Mouse (Mus musculus): ENCODE measurements around the gene Actr1b. TPM values are rescaled to one million over a fixed set of nuclear protein-coding genes. Genes with fewer than 3 reads are reported as not detected.

Gene Actr1b
- polyA plus RNA-seq, 1 experiment from 2014 or later: 133 TPM

DNA sequence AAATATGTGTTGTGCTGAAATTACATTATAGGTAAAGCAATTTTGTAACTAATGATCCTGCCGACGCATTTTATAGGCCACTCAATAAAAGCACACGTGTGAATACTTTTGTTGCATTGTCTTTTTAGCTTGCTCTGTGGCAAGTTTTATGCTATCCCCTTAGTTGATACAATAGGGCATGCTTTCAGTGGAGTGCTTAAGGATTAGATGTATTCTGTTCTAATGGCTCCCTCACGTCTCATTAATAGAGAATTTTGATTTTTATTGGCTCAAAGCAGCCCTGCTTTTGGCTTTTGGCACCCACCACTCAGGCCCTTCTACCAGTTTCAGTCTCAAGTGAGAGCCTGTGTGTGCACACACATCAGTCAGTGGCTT, 9.8 kb upstream of the Actr1b start:
- H3K9me3 ChIP-seq: no peaks in the 10 kb centered on the region
- no peak overlapping the region for H3K27ac ChIP-seq
- H3K4me1 ChIP-seq: no peaks in the 10 kb centered on the region
- WGBS: 88% methylated on average over 4 of the region's 4 CpGs
- DNase-seq (ENCODE audit: low spot score): no peak
- no peaks in the 10 kb centered on the region for H3K27me3 ChIP-seq (ENCODE audit: insufficient read depth, poor library complexity, severe bottlenecking)
- H3K4me3 ChIP-seq: no peak overlapping the region
- no peaks in the 10 kb centered on the region for H3K36me3 ChIP-seq

DNA sequence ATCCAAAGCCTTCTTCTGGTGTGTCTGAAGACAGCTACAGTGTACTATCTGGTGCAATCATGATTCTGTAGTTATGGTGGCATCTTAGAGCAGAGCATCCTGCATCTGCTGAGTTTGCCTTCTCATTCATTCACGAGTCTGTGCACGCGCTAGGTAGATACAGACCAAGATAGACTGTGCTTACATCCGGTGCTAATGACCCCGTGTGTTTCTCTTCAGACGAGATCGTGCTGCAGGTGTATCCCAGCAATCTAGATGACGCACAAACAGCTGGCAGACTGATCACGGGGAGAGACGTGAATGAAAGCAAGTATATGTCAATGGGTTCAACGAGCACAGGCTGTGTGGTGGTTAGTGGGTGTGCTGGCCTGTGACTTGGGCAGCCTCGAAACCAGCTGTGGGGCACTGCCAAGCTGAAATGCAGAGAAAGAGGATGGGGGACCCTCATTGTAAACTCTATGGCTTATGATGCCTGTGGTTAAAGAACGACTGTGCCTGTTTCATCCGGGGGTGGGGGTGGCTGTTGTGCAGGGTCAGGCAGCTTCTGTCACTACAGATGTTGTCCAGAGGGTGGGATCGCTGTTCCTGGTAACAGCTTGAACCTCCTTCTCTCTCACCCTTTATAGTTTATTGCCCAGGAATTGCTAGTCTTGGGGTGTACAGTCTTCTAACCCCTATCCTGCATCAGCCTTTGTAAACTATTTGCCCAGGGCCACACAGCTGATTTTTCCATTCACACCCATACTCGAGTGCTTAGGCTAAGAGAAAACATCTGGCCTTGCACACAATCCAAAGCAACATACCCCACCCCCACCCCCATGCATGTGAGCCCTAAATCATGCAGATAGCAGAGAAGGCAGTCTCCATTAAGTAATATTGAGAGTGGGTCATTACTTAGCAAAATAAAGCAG, 9.2 kb upstream of the Actr1b start:
- Histone ChIP-seq H3K27me3 (ENCODE audit: insufficient read depth, poor library complexity, severe bottlenecking) (no peaks in the 10 kb centered on the region), H3K9me3 (no peaks in the 10 kb centered on the region), H3K27ac (no peak overlapping the region), H3K36me3 (no peaks in the 10 kb centered on the region), H3K4me1 (no peaks in the 10 kb centered on the region), H3K4me3 (no peak overlapping the region)
- no peak for DNase-seq (ENCODE audit: low spot score)
- WGBS: 75% methylated on average over 16 of the region's 16 CpGs

DNA sequence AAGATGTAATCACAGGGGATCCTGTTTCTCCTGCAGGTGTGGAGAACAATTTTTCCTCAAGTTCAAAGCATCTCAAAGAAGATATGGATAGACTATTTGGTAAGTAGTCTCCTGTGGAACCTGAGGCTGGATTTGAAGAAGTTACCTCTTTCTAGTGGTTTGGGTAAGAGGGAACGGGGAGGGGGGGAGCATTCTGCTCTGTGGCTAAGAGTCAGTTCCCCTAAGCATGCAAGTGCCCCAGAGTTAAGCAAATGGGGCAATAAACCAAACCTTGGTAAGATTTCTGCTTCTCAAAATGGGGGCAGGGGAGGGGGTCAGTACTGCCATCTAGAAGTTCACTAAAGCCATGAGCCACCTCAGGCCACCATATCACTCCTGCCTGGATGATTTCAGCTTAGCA, 4.6 kb upstream of the Actr1b start:
- WGBS: 77% methylated on average over 1 of the region's 1 CpGs
- Histone ChIP-seq H3K9me3 (no peaks in the 10 kb centered on the region), H3K27me3 (ENCODE audit: insufficient read depth, poor library complexity, severe bottlenecking) (no peaks in the 10 kb centered on the region), H3K4me1 (no peaks in the 10 kb centered on the region), H3K27ac (no peak overlapping the region), H3K4me3 (no peak overlapping the region), H3K36me3 (no peaks in the 10 kb centered on the region)
- no peak for DNase-seq (ENCODE audit: low spot score)

DNA sequence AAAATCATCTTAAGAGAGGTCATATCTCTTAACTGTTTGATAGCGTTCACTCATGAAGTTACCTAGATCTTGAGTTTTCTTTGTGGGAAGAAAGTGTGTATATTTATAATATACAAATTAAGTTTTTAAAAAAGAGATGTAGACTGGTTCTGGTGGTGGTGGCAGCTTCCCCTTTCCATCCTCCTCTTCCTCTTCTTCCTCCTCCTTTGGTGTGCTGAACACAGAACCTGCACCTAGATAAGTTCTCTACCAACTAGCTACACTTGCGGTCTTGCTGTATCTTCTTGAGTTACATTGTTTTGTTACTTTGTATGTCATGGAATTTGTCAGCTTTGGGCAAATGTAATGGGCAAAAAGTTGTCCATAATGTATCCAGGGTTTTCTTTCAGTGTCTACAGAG, 3.1 kb downstream of the Actr1b start:
- H3K27me3 ChIP-seq (ENCODE audit: insufficient read depth, poor library complexity, severe bottlenecking): no peaks in the 10 kb centered on the region
- WGBS: 91% methylated on average over 2 of the region's 2 CpGs

DNA sequence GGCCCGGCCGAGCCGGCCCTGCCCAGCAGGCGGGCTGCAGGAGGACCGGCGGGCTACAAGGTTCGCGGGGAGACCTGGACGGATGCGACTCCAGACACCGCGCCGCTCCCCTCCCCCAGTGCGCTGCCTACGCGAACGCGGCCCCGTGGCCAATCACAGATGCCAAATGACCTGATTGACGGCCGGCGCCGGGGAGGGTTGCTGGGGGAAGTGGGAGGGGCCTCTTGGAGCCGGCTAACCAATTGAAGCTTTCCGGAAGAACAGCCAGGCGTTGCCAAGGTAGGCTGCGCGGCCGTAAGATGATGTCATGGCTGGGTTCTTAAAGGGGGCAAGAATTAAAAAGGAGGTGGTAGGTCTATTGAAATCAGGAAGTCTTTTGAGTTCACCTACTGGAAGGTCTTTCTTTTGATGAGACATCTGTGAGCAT, 4.4 kb downstream of the Actr1b start, which contains the start of gene 4933424G06Rik:
Gene 4933424G06Rik (plus strand): TSS at position 296 of the 427 bp plus-strand sequence.
- Histone ChIP-seq H3K4me1 (peaks cover 23% of the 10 kb centered on the region), H3K4me3 (peak within 1 kb of the TSS; percentile 98), H3K27me3 (ENCODE audit: insufficient read depth, poor library complexity, severe bottlenecking) (no peaks in the 10 kb centered on the region), H3K27ac (peak within 1 kb of the TSS; percentile 93), H3K36me3 (peaks cover 27% of the 10 kb centered on the region), H3K9me3 (no peaks in the 10 kb centered on the region)
- peak; percentile 100 for DNase-seq (ENCODE audit: low spot score)
- WGBS: under 1% methylated on average over 29 of the region's 29 CpGs

More for the DNA sequence above, 3.1 kb downstream of the Actr1b start:
- peaks cover 14% of the 10 kb centered on the region for H3K36me3 ChIP-seq
- peaks cover 23% of the 10 kb centered on the region for H3K4me1 ChIP-seq
- no peak overlapping the region for H3K4me3 ChIP-seq
- no peaks in the 10 kb centered on the region for H3K9me3 ChIP-seq
- no peak for DNase-seq (ENCODE audit: low spot score)
- no peak overlapping the region for H3K27ac ChIP-seq

DNA sequence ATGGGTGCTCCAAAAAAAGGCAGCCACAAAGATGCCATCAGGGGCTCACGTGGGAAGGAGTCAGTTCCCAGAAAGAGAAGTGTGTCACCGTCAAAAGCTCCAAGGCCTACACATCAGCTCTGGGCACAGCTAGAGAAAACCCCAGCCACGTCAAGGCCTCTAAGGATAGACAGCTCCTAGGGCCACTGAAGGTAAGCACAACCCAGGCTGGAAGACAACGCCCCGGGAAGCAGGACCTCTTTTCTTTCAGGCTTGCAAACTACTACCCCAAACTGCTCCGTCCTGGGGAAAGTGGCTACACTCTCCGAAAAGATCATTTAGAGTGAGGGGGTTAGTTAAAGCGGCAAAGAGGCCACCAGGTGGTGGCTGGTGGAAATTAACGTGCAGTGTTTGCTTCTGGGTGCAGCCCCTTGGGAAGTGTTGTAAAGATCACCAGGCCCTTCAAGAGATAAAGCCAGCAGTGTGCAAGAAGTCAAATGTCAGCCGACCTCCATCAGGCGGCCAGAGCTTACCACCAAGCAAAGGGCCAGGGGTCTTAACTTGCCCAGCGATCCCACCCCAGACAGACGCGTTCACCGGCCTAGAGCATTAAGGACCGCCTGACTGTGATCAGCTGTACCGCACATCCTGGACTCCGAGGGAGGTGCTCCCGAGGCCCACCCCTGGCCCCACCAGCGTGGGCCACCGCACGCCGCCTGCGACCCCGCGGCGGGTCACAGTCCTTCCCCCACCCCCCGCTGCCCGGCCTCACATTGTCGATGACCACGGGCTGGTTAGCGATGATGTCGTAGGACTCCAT, 5.0 kb downstream of the Actr1b start:
- Histone ChIP-seq H3K4me1 (peaks cover 23% of the 10 kb centered on the region), H3K36me3 (peaks cover 33% of the 10 kb centered on the region), H3K4me3 (peak overlapping the region; percentile 98), H3K27me3 (ENCODE audit: insufficient read depth, poor library complexity, severe bottlenecking) (no peaks in the 10 kb centered on the region), H3K27ac (peak overlapping the region; percentile 93), H3K9me3 (no peaks in the 10 kb centered on the region)
- DNase-seq (ENCODE audit: low spot score): no peak
- WGBS: 2% methylated on average over 33 of the region's 33 CpGs

DNA sequence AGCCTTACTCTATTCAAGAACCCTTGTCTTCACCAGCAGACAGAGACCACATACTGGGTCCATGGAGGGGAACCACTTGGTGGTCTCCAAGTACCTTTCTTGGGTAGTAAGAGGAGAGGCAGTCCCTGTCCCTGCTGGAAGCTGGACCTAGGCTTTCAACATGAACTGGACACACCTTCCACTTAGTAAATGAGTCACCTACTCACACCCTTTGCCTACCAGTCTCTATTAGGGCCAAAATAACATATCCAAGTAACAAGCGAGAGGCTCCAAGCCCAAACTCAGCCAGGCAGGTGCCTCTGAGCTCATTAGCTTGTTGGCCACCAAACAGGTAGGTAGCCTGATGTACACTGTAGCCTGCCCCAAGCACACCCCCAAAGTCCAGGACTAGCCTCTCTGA, 5.6 kb downstream of the Actr1b start:
- Histone ChIP-seq H3K9me3 (no peaks in the 10 kb centered on the region), H3K27ac (peak overlapping the region; percentile 93), H3K36me3 (peaks cover 39% of the 10 kb centered on the region), H3K4me1 (peaks cover 23% of the 10 kb centered on the region), H3K27me3 (ENCODE audit: insufficient read depth, poor library complexity, severe bottlenecking) (no peaks in the 10 kb centered on the region), H3K4me3 (peak overlapping the region; percentile 98)
- no peak for DNase-seq (ENCODE audit: low spot score)
- WGBS: 80% methylated on average over 1 of the region's 1 CpGs

DNA sequence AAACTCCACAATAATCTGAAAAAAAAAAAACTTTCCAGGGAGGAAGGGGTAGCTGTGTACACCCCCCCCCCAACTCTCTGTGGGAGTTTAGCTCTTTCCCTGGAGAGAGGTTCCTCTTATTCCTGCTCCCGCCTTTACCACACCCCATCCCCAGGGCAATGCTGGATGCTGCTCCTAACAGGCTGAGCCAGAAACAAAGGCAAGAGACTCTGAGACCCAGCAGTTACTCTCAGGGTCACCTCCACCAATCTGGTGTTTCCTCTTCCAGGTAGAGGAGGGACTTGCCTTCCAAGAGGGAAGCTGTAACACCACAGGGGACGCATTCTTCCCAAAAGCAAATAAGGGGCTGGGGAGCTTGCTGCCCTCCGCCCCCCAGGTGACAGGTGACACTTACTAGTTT, 6.4 kb downstream of the Actr1b start:
- Histone ChIP-seq H3K36me3 (peaks cover 48% of the 10 kb centered on the region), H3K4me1 (peaks cover 23% of the 10 kb centered on the region), H3K27me3 (ENCODE audit: insufficient read depth, poor library complexity, severe bottlenecking) (no peaks in the 10 kb centered on the region), H3K9me3 (no peaks in the 10 kb centered on the region), H3K4me3 (no peak overlapping the region), H3K27ac (no peak overlapping the region)
- 86% methylated on average over 3 of the region's 3 CpGs for WGBS
- no peak for DNase-seq (ENCODE audit: low spot score)

DNA sequence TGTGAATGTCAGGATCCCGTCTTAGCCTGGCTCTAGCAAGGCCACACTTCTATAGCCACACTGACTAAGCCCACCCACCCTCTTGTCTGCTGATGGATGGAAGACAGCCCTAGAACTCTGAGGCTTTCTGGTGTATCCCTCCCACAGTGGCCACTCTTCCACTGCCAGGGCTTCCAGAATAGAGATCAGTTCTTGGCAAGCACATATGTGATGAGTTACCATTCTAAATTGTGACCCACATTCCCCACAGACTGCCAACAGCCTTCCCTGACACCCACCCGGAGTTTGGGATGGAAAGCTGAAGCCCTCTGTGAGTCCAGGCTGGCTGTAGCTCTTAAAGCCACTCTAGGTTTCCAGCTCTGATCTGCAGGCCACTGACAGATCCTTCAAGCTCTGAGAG, 7.1 kb downstream of the Actr1b start:
- H3K4me3 ChIP-seq: no peak overlapping the region
- H3K4me1 ChIP-seq: peaks cover 23% of the 10 kb centered on the region
- WGBS: 70% methylated on average over 2 of the region's 2 CpGs
- no peaks in the 10 kb centered on the region for H3K27me3 ChIP-seq (ENCODE audit: insufficient read depth, poor library complexity, severe bottlenecking)
- DNase-seq (ENCODE audit: low spot score): no peak
- no peaks in the 10 kb centered on the region for H3K9me3 ChIP-seq
- peaks cover 54% of the 10 kb centered on the region for H3K36me3 ChIP-seq
- 0 out of 2 replicates have a peak overlapping the region, but pooled peaks have one; percentile 7 for H3K27ac ChIP-seq

DNA sequence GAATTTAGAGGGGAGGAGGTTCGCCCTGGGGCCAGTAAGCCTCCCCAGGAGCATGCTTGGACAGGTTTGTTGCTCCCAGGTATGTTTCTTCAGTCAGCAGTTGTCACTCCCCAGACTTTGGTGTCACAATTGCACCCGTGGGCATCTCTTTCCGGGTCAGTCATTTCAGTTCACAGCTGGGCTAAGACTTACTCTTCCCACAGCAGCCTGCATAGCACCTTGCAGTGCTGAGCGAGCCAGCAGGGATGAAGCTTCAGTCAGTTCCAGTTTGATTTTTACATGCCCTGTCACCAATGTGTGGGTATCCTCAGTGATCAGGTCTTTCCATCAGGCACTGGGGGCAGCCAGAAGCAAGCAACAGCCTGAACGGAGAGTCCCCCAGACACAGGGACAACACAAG, 17.2 kb downstream of the Actr1b start:
- 65% methylated on average over 5 of the region's 5 CpGs for WGBS

DNA sequence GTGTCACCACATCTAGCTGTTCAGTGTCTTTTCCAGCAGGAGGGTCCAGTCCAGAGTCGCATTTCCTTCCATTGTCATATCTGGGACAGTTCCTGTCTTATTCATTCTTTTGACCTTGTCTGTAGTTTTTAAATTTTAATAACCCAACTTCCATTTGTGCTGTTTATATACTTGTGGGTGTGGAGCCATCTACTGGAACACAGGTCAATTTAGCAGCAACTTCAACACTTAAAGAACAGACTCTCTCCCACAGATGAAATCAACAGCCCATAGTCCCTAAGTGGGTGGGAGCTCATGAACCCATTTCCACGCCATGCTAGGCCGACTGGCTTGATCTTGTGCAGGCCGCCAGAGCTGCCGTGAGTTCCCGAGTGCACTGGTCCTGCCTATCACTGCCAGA, 17.8 kb downstream of the Actr1b start:
- no peak for DNase-seq (ENCODE audit: low spot score)
- H3K4me1 ChIP-seq: peaks cover 20% of the 10 kb centered on the region; the same call in 1 of the 2 replicates
- H3K36me3 ChIP-seq: peaks cover 59% of the 10 kb centered on the region
- H3K27me3 ChIP-seq (ENCODE audit: insufficient read depth, poor library complexity, severe bottlenecking): no peaks in the 10 kb centered on the region
- no peak overlapping the region for H3K4me3 ChIP-seq
- H3K27ac ChIP-seq: no peak overlapping the region
- no peaks in the 10 kb centered on the region for H3K9me3 ChIP-seq
- 46% methylated on average over 6 of the region's 6 CpGs for WGBS

More for the DNA sequence above, 17.2 kb downstream of the Actr1b start:
- no peaks in the 10 kb centered on the region for H3K27me3 ChIP-seq (ENCODE audit: insufficient read depth, poor library complexity, severe bottlenecking)
- peaks cover 19% of the 10 kb centered on the region; the same call in 1 of the 2 replicates for H3K4me1 ChIP-seq
- H3K4me3 ChIP-seq: no peak overlapping the region
- no peak overlapping the region for H3K27ac ChIP-seq
- H3K36me3 ChIP-seq: peaks cover 66% of the 10 kb centered on the region
- no peaks in the 10 kb centered on the region for H3K9me3 ChIP-seq
- no peak for DNase-seq (ENCODE audit: low spot score)

DNA sequence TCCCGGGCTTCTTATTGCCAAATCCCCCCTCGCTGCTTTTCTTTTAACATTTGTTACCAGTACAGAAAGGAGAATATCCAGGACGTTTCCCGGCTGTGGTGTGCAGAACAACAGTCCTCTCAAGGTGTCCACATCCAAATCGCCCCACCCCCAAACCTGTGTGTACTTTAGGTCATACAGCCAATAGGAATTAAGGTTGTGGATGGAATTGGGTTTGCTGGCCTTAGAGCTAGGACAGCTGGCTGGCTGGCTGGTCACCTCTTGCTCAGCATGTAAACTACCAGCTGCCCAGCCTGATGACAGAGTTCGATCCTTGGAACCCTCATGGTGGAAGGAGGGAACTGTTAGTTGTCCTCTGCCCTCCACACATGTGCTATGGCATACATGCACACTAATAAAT, 19.4 kb downstream of the Actr1b start:
- no peaks in the 10 kb centered on the region for H3K27me3 ChIP-seq (ENCODE audit: insufficient read depth, poor library complexity, severe bottlenecking)
- DNase-seq (ENCODE audit: low spot score): no peak
- no peak overlapping the region for H3K27ac ChIP-seq
- WGBS: 87% methylated on average over 6 of the region's 6 CpGs
- H3K4me3 ChIP-seq: no peak overlapping the region
- peaks cover 44% of the 10 kb centered on the region for H3K36me3 ChIP-seq
- H3K4me1 ChIP-seq: peaks cover 26% of the 10 kb centered on the region; the same call in 1 of the 2 replicates
- no peaks in the 10 kb centered on the region for H3K9me3 ChIP-seq
